Mouse (Mus musculus): Measurements from ENCODE around the gene Olfr354. TPM values are rescaled to one million over a fixed set of nuclear protein-coding genes. Genes with fewer than 3 reads are reported as not detected.

Gene Olfr354
- not detected in 2 replicates for polyA plus RNA-seq (2016; fragmentation: Nextera tagmentation; extraction: Ambion mirVana)

DNA sequence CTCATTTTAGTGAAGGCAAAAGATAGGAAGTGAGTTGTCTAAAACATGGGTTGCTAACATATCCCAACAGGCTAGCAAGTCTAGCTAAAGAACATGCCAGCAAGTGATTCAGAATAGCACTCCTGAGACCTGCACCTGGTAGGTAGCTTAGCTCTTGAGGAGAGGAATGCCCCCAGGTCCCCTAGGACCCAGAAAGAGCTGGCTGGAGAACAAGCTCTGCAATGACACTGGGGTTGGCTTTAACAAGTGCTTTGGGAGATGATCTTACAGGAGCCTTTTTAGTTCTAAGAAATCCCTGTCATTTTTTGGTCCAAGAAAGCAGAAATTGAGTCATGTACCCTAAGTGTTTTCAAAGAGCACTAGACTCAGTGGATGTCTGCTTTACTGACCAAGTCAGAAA lies at the start of gene Olfr354:
Gene Olfr354, plus strand, starts transcription at position 301 of the 400 bp plus-strand sequence.
- Histone ChIP-seq H3K27ac (no peak within 1 kb of the TSS), H3K4me1 (no peaks in the 10 kb centered on the region), H3K36me3 (replicated peaks) (no peaks in the 10 kb centered on the region), H3K9me3 (peaks cover 51% of the 10 kb centered on the region), H3K27me3 (ENCODE audit: poor library complexity, severe bottlenecking) (no peaks in the 10 kb centered on the region), H3K4me3 (no peak within 1 kb of the TSS)
- DNase-seq (ENCODE audit: extremely low spot score, low spot score): no peak

- 90% methylated on average over 1 of the region's 1 CpGs for WGBS
These were observed 42.9 kb upstream of the Olfr354 start, which contains the start of gene Olfr351 for GRCm38 (mm10) chr2:36862560-36862959. TSS of gene Olfr351 (minus strand) at chr2:36862660.

DNA sequence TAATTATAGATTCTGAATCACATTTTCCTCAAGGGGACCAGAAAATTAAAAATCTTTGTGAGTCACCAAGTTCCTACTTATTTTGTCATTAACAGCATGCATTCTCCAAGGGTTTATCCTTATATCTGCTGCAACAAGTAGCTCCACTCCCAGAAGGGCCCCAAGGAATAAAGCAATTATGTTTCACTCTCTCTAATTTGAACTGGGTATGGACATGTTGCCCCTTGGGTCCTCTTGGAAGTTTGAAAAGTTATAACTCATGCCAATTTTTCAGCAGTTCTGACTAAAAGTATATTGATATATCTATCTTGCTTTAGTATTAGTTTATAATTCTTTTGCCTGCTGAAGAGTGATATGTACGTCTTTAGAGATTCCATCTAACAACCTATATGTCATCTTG lies 37.3 kb upstream of the Olfr354 start, which contains the start of gene Olfr352:
Gene Olfr352, plus strand, starts transcription at position 301 of the 400 bp plus-strand sequence.
- no peak for DNase-seq (ENCODE audit: extremely low spot score, low spot score)
- H3K27me3 ChIP-seq (ENCODE audit: poor library complexity, severe bottlenecking): no peaks in the 10 kb centered on the region
- H3K4me1 ChIP-seq: no peaks in the 10 kb centered on the region
- no peak within 1 kb of the TSS for H3K4me3 ChIP-seq
- H3K9me3 ChIP-seq: peaks cover 43% of the 10 kb centered on the region
- 83% methylated on average over 1 of the region's 1 CpGs for WGBS
- H3K36me3 ChIP-seq (replicated peaks): no peaks in the 10 kb centered on the region
- H3K27ac ChIP-seq: no peak within 1 kb of the TSS

More at GRCm38 (mm10) chr2:36862560-36862959, 42.9 kb upstream of the Olfr354 start, which contains the start of gene Olfr351:
- Histone ChIP-seq H3K4me3 (no peak within 1 kb of the TSS), H3K27me3 (ENCODE audit: poor library complexity, severe bottlenecking) (no peaks in the 10 kb centered on the region), H3K36me3 (replicated peaks) (no peaks in the 10 kb centered on the region), H3K9me3 (peaks cover 39% of the 10 kb centered on the region), H3K4me1 (no peaks in the 10 kb centered on the region), H3K27ac (no peak within 1 kb of the TSS)
- no peak for DNase-seq (ENCODE audit: extremely low spot score, low spot score)

- no peaks in the 10 kb centered on the region for H3K4me1 ChIP-seq
- no peak within 1 kb of the TSS for H3K4me3 ChIP-seq
- H3K27ac ChIP-seq: no peak within 1 kb of the TSS
- no peaks in the 10 kb centered on the region for H3K27me3 ChIP-seq (ENCODE audit: poor library complexity, severe bottlenecking)
- H3K36me3 ChIP-seq (replicated peaks): no peaks in the 10 kb centered on the region
- DNase-seq (ENCODE audit: extremely low spot score, low spot score): no peak
- peaks cover 42% of the 10 kb centered on the region for H3K9me3 ChIP-seq
These were observed 12.6 kb upstream of the Olfr354 start, which contains the start of gene Olfr353 for GRCm38 (mm10) chr2:36892836-36893235. TSS of gene Olfr353 (minus strand) at chr2:36892936.

DNA sequence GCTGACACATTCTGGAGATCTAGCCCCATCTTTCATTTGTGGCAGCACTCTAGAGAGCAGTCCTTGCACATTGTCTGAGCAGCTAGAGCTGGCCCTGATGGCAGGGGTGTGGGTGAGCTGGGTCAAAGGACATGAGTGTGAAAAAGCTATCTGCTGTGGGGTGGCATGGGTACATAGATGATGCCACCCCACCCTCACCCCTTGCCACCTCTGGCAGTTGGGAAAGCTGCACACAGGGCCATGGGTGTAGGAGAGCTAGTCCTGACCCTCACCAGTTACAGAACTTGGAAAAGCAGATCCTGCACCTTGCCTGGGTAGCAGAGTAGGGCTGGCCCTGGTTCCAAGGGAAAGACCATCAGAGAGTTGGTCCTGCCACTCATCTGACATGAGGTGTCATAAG lies 8.4 kb upstream of the Olfr354 start:
- Histone ChIP-seq H3K27me3 (ENCODE audit: poor library complexity, severe bottlenecking) (no peaks in the 10 kb centered on the region), H3K4me3 (no peak overlapping the region), H3K4me1 (no peaks in the 10 kb centered on the region), H3K9me3 (peaks cover 60% of the 10 kb centered on the region), H3K27ac (no peak overlapping the region), H3K36me3 (replicated peaks) (no peaks in the 10 kb centered on the region)
- no peak for DNase-seq (ENCODE audit: extremely low spot score, low spot score)

GRCm38 (mm10) chr2:36928797-36929196 lies 23.3 kb downstream of the Olfr354 start, which contains the start of gene Olfr355:
TSS of gene Olfr355 (minus strand) at chr2:36928897.
- Histone ChIP-seq H3K4me1 (no peaks in the 10 kb centered on the region), H3K9me3 (peaks cover 42% of the 10 kb centered on the region), H3K27me3 (ENCODE audit: poor library complexity, severe bottlenecking) (no peaks in the 10 kb centered on the region), H3K36me3 (replicated peaks) (no peaks in the 10 kb centered on the region), H3K27ac (no peak within 1 kb of the TSS), H3K4me3 (no peak within 1 kb of the TSS)
- no peak for DNase-seq (ENCODE audit: extremely low spot score, low spot score)

DNA sequence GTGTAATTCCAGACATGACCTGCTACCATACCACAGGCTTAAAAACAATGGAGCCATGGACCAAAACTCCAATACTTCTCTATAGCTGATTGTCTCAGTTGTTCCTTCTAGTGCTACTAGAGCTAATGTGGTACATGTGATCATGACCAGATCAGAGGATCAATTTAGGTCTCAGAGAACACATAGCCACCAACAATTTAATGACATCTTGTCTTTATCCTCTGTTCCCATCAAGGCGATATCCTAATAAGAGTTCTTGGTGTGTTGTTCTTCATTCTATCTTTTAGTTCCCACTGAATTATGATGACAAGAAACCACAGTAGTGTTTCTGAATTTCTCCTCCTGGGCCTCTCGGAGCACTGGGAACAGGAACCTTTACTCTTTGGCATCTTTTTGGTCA lies 31.3 kb downstream of the Olfr354 start, which contains the start of gene Olfr356:
Gene Olfr356, plus strand, starts transcription at position 301 of the 400 bp plus-strand sequence.
- Histone ChIP-seq H3K4me1 (no peaks in the 10 kb centered on the region), H3K36me3 (replicated peaks) (no peaks in the 10 kb centered on the region), H3K27me3 (ENCODE audit: poor library complexity, severe bottlenecking) (no peaks in the 10 kb centered on the region), H3K27ac (no peak within 1 kb of the TSS), H3K4me3 (no peak within 1 kb of the TSS), H3K9me3 (peaks cover 36% of the 10 kb centered on the region)
- 86% methylated on average over 2 of the region's 2 CpGs for WGBS
- no peak for DNase-seq (ENCODE audit: extremely low spot score, low spot score)

Other genes starting within 250 kb of the Olfr354 start
- not detected in 2 replicates for gene Olfr346, start 219.9 kb upstream of the Olfr354 start, polyA plus RNA-seq (2016; fragmentation: Nextera tagmentation; extraction: Ambion mirVana)
- gene Olfr347, start 173.8 kb upstream of the Olfr354 start, polyA plus RNA-seq (2016; fragmentation: Nextera tagmentation; extraction: Ambion mirVana): not detected in 2 replicates
- gene Olfr348, start 121.4 kb upstream of the Olfr354 start, polyA plus RNA-seq (2016; fragmentation: Nextera tagmentation; extraction: Ambion mirVana): not detected in 2 replicates
- gene Olfr50, start 115.1 kb upstream of the Olfr354 start, polyA plus RNA-seq (2016; fragmentation: Nextera tagmentation; extraction: Ambion mirVana): not detected in 2 replicates
- not detected in 2 replicates for gene Olfr3, start 88.6 kb upstream of the Olfr354 start, polyA plus RNA-seq (2016; fragmentation: Nextera tagmentation; extraction: Ambion mirVana)
- not detected in 2 replicates for gene Olfr350, start 59.4 kb upstream of the Olfr354 start, polyA plus RNA-seq (2016; fragmentation: Nextera tagmentation; extraction: Ambion mirVana)
- gene Olfr351, start 43.0 kb upstream of the Olfr354 start, polyA plus RNA-seq (2016; fragmentation: Nextera tagmentation; extraction: Ambion mirVana): not detected in 2 replicates
- gene Olfr352, start 37.2 kb upstream of the Olfr354 start, polyA plus RNA-seq (2016; fragmentation: Nextera tagmentation; extraction: Ambion mirVana): not detected in 2 replicates
- gene Olfr353, start 12.7 kb upstream of the Olfr354 start, polyA plus RNA-seq (2016; fragmentation: Nextera tagmentation; extraction: Ambion mirVana): not detected in 2 replicates
- not detected in 2 replicates for gene Olfr355, start 23.2 kb downstream of the Olfr354 start, polyA plus RNA-seq (2016; fragmentation: Nextera tagmentation; extraction: Ambion mirVana)
- gene Olfr356, start 31.4 kb downstream of the Olfr354 start, polyA plus RNA-seq (2016; fragmentation: Nextera tagmentation; extraction: Ambion mirVana): not detected in 2 replicates
- gene Olfr357, start 88.1 kb downstream of the Olfr354 start, polyA plus RNA-seq (2016; fragmentation: Nextera tagmentation; extraction: Ambion mirVana): not detected in 2 replicates
- not detected in 2 replicates for gene Olfr358, start 103.7 kb downstream of the Olfr354 start, polyA plus RNA-seq (2016; fragmentation: Nextera tagmentation; extraction: Ambion mirVana)
- not detected in 2 replicates for gene Olfr360, start 160.1 kb downstream of the Olfr354 start, polyA plus RNA-seq (2016; fragmentation: Nextera tagmentation; extraction: Ambion mirVana)
- gene Olfr361, start 183.6 kb downstream of the Olfr354 start, polyA plus RNA-seq (2016; fragmentation: Nextera tagmentation; extraction: Ambion mirVana): not detected in 2 replicates
- not detected in 2 replicates for gene Olfr362, start 212.2 kb downstream of the Olfr354 start, polyA plus RNA-seq (2016; fragmentation: Nextera tagmentation; extraction: Ambion mirVana)
- gene Olfr364-ps1, start 233.6 kb downstream of the Olfr354 start, polyA plus RNA-seq (2016; fragmentation: Nextera tagmentation; extraction: Ambion mirVana): not detected in 2 replicates